Mouse (Mus musculus) layer of hippocampus, postnatal 25 days (tissue): ENCODE data around the gene Shroom1. TPM values are rescaled to one million over a fixed set of nuclear protein-coding genes. Genes with fewer than 3 reads are reported as not detected.

Experiments
- DNase-seq, 2 experiments: peaks; one replicate each; pipeline ENCODE4 v3.0.0; 2022; ENCODE audit warnings: mixed read lengths in 2 of 2, low spot score in 1 of 2; ENCODE audit errors: extremely low spot score in 1 of 2
- total RNA-seq, 2 experiments: library from RNA; stranded (reverse); gene quantifications; 2 replicates each; pipeline ENCODE4 v1.2.3; 2021

The Shroom1 gene
- total RNA-seq, 2 experiments from 2014 or later: 3.8 to 4.1 TPM

DNA sequence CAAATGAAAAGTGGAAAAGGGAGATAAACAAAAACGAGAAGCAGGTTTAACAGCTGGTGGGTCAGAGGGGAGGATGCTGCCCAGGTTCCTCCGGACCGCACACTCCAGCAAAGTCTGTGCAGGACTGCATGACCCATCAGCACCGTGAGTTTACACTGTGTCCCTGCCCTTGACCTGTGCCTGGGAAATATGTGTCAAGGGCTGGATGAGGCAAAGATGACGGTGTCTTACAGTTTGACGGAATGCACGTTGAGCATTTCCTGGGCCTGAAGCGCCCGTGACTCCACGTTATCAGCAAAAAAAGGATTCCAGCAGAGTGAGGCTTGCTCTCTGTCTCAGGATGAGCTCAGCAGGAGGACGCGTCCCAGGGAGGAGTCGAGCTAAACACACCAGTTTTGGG is 11.4 kb upstream of the Shroom1 start:
- no peak for DNase-seq

DNA sequence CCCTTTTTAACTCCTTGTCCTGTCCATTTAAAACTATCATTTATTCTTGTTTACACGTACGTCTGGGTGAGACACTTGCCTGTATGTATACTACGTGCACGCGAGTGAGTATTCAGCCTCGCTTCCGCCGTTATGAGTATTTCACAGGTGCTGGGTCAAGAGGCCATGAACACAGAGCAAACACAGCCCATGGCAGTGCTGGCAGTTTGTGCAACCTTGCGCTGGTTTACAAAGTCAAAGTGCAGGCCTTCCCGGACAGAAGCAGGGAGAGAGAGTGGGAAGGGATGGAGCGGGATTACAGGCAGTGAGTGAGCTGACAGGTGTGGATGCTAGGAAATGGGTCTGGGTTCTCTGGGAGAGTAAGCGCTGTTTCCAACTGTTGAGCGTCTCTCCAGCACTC is 10.8 kb upstream of the Shroom1 start:
- no peak for DNase-seq

DNA sequence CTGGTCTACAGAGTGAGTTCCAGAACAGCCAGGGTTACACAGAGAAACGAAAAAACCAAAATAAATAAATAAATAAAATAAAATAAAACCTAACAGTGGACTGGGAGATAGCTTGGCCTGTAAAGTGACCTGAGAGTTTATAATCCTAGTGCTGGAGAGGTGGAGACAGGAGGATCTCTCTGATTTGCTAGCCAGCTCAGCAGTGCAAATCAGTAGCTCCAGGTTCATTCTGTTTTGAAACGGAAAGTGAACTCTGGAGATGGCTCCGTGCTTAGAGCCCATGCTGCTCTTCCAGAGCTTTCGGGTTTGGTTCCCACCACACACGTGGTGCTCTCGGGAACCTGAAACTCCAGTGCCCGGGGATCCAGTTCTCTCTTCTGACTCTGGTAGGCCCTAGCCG is 9.0 kb upstream of the Shroom1 start:
- DNase-seq: no peak

DNA sequence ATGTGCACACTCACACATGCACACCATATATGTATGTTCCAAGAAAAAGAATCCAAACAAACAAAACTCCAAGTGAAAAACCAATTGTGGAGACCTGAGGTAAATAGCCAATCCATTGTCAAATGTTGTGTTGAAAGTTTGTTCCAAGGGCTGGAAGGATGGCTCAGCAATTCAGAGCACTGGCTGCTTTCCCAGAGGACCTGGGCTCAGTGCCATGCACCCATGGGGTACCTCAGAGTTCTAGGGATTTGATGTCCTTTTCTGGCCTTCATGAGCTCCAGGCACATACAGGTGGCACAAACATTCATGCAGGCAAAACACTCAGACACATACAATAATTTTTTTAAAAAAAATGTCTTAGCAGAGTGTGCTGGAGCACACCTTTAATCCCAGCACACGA is 8.5 kb upstream of the Shroom1 start:
- DNase-seq: no peak

DNA sequence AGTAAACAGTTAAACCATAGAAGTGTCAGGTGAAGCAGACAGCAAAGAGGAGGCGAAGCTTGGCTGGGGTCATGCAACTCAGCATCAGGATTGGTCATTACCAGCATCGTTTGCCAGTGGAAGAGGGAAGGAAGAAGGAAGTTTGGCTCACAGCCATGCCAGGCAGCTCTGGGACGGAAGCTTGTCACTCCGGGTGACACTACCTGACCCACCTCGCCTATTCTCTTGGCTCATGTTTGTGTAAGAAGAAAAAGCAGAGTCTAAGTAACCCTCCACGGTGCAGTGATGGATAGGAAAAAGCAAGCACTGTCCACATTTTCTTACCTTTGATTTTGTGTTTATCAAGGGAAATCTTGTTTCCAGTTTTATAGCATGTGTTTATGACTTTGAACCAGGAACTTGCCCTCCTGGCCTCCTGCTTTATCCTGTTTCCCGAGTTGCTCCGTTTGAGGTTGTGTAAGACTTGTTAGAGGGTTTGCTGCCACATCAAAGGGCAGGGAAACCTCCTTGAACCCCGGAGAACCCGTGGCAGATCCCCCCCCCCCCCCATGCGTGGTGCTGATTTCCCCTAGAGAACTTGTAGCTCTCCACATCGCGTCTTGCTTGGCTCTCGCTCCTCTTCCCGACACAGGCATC is 6.8 kb upstream of the Shroom1 start:
- DNase-seq: no peak

DNA sequence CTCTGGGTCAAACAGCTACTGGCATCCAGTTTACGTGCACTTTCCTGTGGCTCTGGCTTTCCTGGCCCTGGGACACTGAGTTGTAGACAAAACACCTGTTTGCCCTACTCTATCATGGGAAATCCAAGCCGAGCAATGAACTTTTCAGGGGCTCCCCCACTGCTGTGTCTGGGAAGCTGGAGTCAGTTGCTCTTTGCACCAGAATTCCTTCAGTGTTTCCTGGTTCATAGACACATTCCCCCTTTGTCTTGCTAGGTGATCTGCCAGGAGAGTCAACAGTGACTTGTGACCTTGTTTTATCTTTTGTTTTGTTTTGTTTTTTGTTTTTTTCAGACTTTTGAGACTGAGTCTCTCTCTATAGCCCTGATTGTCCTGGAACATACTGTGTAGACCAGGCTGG is 5.6 kb upstream of the Shroom1 start:
- DNase-seq: no peak

DNA sequence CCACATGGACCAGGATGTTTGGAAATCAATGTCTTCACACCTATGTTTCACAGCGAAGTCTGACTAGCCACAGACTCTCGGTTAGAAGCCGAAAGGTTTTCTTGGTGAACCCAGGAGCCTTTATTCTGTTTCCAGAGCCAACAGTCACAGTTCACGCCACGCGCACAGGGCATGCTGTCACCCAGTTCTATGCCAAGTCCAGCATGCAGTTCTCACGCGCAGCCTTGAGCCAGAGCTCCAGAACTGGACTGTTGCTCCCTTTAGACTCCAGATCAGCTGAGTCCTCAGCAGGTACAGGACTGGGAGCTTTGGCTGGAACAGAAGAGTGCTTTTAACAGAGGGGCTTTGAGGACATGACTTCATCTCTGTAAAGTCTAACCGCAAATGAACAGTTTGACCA is 4.6 kb upstream of the Shroom1 start:
- DNase-seq: no peak

DNA sequence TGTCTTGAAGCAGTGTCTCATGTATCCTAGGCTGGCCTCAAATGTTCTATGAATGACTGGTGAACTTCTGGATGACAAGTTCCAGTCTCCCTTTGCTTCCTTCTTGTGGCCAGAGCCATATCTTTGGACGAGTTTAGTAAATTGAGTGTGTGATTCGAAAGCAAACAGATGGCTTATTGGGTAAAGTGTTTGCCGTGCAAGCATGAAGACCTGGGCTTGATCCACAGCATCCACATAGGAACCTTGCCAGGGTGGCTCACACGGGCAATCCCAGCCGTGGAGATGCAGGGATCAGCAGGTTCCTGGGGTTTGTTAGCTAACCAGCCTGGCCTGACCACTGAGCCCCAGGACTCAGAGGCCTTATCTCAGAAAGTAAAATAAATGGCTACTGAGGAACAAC is 4.0 kb upstream of the Shroom1 start:
- no peak for DNase-seq

DNA sequence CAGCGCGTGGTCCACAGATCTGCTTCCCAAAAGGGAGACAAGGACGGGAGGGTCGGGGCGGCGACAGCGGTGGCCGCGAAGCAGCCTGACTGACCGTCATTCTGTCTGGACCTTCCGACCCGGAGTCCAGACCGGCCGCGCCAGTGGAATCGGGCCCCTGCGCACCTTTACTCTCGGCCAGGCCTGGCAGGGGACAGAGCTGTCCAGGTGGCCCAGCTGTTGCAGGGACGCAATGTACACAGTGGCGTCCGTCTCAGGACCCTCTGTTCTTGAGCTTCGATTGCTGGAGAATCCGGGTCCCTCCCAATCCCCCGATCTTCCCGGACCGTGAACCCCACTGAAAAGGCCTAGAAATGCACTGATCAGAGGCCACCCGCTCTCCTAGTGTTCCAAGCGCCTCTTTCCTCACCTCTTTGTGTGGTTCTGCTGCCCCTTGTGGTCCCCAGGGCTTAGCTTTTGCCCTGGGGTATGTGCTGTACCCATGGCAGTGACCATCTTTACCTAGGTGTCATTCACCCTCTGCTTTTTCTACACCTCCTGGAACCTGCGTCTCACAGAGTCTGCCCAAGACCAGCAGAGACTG is 458 bp downstream of the Shroom1 start:
- no peak for DNase-seq

DNA sequence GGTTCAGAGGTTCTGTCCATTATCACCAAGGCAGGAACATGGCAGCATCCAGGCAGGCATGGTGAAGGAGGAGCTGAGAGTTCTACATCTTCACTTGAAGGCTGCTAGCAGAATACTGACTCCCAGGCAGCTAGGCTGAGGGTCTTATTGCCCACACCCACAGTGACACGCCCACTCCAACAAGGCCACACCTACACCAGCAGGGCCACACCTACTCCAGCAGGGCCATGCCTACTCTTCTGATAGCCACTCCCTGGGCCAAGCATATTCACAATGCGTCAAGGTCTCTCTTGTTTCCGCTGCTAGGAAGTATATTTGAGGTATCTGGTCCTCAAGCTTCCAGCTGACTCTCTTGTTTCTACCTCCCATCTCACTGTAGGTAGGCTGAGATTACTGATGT is 2.0 kb downstream of the Shroom1 start:
- no peak for DNase-seq

DNA sequence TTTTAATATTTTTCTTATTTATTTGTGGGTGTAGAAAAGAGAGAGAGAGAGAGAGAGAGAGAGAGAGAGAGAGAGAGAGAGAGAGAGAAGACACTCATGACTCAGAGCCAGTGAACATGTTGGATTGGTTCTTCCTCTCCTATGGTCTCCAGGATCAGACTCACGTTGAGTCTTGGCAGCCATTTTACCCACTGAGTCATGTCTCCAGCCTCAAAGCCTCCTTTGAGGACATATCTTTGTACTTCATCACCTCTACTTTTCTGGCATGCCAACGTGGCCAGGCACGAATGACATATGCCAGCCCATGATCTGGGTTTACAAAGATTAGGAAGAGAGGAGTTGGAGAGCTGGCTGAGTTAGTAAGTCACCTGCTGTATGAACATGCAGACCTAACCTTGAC is 3.2 kb downstream of the Shroom1 start:
- DNase-seq: no peak

DNA sequence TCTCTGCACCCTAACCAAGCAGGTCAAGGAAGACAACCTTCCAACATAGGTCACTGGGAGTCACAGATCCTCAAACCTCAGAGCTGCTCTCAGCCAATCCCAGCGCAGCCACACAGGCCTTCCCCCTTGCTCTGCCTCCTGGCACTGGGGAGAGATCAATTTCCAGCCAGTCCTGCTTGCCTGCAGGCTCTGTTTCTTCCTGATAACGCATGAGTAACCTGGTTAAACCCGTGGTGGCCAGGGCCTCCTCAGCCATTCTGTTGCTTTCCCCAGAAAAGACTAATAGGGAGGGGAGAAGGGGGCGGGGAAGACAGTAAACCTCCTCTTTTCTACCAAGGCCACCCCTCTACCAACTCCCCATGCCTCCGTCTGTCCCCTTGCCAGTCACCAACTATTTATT is 4.7 kb downstream of the Shroom1 start:
- no peak for DNase-seq

DNA sequence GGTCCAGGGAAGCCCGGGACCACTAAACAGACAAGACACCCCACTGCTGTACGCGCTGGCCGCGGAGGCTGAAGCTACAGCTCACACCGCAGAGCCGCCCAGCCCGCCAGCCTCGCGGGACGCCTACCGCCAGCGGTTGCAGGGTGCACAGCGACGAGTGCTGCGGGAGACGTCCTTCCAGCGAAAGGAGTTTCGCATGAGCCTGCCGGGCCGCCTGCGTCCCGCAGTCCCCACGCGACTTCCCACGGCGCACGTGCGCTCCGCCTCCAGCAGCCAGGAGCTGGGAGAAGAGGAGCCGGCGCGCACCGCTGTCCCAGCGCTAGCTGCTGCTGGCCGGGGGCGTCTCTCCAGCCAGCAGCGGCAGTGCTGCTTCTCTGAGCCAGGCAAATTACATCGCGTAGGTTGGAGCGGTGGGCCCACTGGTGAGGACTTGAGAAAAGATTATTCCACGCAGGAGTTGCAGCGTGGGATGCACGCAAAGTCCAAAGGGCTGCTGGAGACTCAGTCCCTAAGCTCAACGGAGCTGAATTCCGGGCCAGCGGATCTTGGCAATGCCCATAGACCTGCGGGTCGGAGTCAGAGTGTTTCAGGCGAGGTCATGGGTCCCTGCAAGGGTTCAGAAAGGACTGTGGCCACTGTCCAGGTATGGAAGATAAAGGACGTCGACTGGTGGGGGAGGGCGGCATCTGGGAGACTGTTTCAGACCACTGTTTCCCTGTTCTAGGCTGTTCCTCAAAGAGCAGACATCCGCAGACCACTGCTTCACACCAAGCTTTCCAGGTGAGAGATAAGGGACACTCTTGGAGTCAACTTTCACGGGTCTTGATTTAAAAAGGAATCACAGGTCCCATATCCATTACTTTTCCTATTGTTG is 6.8 kb downstream of the Shroom1 start:
- DNase-seq: no peak

DNA sequence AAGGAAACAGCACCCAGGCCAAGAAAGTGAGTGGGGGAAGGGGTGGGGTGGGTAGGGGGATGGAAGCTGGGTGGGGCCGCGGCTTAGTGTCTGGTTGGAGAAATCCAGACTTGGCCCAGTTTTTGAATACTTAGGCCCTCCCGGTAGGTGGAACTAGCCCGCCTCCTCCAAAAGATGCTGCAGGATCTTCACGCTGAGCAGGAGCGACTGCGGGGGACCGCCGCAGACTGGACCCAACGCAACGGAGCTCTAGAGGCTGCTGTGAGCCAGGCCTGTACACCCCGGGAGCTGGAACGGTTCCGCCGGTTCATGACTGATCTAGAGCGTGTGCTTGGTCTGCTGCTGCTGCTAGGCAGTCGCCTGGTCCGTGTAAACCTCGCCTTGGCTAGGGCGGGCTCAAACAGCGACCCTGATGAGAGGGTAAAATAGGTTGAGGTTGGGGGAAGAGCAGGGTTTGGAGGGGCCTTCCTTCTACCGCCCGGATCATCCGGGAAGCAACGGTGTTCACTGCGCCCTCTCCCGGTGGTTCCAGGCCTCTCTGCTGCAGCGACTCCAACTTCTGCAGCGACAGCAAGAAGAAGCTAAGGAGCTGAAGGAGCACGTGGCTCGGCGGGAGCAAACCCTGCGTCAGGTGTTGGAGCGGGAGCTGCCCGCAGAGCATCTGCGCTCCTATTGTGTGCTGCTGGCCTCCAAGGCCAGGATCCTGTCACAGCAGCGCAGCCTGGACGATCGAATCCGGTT is 9.4 kb downstream of the Shroom1 start:
- DNase-seq: peak; percentile 76 to 91

DNA sequence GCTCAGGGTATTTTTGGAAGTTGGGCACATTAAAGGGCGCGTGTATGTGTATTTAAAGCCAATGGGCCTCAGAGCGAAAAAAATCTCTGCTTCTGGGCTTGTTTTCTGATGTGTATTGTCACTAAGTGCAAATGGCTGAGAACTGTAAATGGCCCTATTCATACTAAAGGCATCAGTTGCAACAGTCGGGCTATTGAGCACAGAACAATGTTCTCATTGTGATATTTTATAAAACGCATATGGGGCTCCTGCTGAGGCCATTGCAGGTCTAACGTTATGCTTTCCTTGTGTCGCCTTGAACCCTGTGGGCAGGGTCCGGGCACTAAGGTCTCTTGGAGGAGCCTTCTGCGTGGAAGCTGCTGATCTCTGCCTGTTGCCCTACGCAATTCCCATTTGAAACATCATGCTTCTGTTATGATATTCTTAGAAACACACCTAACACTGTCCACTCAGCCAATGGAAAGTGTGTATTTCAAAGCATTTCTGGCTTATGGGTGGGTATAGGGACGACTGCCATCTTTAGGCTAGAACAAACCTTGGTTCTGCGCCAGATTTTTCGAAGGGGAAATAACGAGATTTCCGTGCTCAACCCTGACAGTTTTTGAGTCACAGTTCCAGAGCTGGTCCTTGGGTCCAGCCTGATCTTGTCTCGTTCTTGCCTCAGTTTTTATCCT is 12.4 kb downstream of the Shroom1 start:
- DNase-seq: no peak

DNA sequence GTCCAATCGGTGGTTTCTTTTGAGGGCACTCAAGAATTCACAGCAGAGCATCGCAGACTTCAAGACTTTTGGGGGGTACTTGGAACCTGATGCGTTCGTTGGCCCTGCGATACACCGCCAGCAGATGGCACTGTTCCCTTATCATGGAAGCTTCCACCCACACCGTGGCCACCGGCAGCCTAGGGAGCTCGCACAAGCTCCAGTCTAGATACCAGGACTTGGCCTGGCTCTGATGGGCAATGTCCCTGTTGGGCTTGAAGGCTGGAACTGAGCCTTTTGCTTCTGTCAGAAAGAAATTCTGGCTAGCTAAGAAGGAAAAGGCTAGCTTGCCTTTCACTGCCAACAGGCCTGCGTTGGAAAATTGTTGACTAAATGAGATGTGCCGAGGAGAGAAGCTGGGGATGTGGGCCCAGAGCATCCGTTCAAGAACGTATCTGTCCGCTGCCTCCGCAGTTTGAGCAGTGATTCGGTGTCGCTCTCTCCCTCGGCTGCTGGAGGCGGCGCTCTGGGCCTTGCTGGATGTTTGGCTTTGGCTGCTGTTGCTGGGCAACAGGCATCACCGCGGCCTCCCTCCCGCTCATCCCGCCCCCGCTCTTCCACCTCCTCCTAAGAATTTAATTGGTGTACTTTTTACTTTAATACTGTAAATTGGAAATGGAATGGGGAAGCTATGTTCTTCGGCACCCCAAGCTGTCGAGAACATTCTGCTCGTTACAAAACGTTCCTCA is 13.1 kb downstream of the Shroom1 start, which contains the start of gene Gm9837:
Gene Gm9837 (minus strand): TSS at position 512 of the 728 bp plus-strand sequence.
- DNase-seq: peak; percentile 82 to 98

DNA sequence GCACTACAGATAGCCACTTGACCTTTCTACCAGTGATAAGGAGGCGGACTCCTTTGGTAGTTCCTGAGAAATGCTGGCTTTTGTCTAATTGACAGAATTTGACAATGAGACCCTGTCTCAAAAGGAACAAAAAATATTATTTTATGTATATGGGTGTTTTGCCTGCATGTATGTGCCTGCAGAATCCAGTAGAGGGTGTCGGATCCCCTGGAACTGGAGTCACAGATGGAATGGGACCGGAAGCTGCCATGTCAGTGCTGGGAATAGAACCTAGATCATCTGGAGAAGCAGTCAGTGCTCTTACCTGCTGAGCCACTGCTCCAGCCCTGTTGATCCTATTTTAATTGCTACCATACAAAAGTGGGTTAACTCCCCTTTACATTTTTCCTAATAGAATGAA is 15.7 kb downstream of the Shroom1 start:
- DNase-seq: no peak

DNA sequence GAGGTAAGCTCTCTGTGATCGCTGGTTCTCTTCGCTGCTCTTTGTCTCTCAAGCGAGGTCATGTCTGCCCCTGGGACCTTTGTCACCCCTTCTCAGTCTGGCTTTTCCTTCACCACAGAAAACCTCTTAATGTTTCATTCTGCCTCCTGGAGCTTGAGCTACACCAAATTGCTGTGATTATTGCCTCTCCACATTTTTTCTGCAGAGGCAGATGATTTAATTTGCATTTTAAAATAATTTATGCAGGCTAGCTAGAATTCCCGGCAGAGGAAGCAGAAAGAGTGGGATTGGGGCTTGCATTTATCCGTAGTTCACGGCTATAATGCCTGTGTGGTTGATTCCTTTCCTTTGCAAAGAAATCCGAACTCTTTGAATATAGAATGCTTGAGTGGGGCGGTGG is 18.6 kb downstream of the Shroom1 start:
- DNase-seq: no peak

DNA sequence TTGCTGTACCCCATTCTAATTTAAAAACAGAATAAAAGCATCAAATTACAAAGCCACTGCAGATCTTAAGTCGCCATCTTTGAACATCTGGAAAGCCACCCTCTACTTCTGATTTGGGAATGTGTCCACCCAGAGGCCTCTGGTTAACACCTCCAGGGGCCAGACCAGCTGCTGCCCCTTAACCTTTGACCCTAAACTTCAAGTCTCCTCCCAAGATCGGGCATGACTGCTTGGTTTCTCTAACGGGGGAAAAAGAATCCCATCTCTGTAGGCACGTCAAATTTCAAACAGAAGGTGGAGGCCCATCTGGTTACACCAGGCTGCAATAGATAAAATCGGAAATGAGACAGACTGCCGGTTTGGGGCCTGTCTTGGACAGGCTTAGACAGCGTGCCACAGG is 20.8 kb downstream of the Shroom1 start:
- DNase-seq: no peak
